Mouse (Mus musculus) G1E (cell line): ENCODE measurements around the gene Gm1043.

Experiments used
- CTCF ChIP-seq: IDR thresholded peaks from 2 replicates; pipeline ENCODE4 v1.5.1; 2012; ENCODE audit warnings: low read depth, low read length, inconsistent platforms, mixed read lengths
- TAL1 ChIP-seq: conservative IDR thresholded peaks from 2 replicates; pipeline ENCODE4 v1.6.1; 2012; ENCODE audit warnings: low read depth, low read length, inconsistent platforms, mixed read lengths

DNA sequence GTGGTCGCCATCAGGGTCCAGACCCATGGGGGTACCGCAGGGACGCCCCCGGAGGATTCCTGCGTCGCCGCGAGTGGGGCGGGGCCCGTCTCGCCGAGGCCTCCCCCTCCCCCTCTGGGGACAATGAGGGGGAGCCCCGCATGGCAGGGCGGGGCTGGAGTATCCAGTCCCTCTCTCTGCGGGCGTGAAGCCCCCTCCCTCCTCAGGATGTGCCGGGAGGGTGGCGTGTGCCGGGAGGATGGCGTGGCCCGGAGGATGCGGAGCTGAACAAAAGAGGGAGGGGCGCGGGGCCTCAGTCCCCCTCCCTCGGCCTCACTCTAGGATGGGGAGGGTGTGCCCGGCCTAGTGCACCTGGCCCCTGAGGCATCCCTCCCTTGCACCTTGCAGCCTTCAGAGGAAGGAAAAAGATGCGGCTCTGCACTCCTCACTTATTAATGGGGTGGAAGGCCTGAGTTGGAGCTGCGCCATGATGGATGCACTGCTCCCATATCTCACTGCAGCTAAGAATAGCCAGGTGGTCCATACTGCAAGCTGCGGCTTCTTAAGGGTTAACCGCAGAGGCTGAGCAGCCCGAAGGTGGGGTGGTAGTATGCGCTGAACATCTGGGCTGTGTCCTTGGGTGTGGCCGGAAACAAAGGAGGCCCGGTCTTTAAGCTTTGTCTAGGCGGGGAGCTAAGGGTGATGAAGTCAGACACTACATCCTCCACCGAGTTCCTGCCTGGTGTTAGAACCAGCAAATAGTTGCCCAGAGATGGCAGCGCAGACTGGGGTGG lies 161.2 kb downstream of the Gm1043 start:
- TF ChIP-seq TAL1 (no peak), CTCF (no peak)
